Mouse (Mus musculus) E14TG2a.4 (cell line): ENCODE measurements at regions not wholly inside any gene's neighbourhood (a gene's known extent, or its start where the extent isn't known, plus 50 kb on each side); places are given as distances from the start of the nearest gene placed in this dataset.
"Not testable (repeated sequence)": the region's sequence is repeated elsewhere in the genome, so short reads cannot be mapped to it uniquely, and the experiment has no call there.

ENCODE experiments used
- CTCF ChIP-seq: conservative IDR thresholded peaks from 2 replicates; pipeline ENCODE4 v1.5.1; 2014; ENCODE audit warnings: low read length
- NANOG ChIP-seq: IDR thresholded peaks from 2 replicates; pipeline ENCODE4 v1.6.1; 2014; ENCODE audit warnings: borderline replicate concordance, low read length, mixed read lengths
- POU5F1 ChIP-seq: IDR thresholded peaks from 2 replicates; pipeline ENCODE4 v1.6.1; 2014; ENCODE audit warnings: low read length, borderline replicate concordance

- TF ChIP-seq CTCF, NANOG, POU5F1: not testable (repeated sequence)
These were observed 109.5 kb upstream of the Olfr1324 start for GRCm38 (mm10) chrX:50537785-50538159.
